Mouse (Mus musculus): ENCODE results near the gene Prr36. TPM values are rescaled to one million over a fixed set of nuclear protein-coding genes. Genes with fewer than 3 reads are reported as not detected.

The Prr36 gene
- 10 to 100 TPM in 1 of 2 experiments, 1 to 10 TPM in 1; 9.6 to 10.6 TPM for total RNA-seq (2021)
- long read RNA-seq, experiment 1, partial matches to known transcripts = 2 of 2 reads
- long read RNA-seq, experiment 1, other reads (novel, unspliced or antisense) = 0 of 2 reads
- long read RNA-seq, experiment 2, partial matches to known transcripts = 2 of 4 reads
- long read RNA-seq, experiment 2, other reads (novel, unspliced or antisense) = 2 of 4 reads

DNA sequence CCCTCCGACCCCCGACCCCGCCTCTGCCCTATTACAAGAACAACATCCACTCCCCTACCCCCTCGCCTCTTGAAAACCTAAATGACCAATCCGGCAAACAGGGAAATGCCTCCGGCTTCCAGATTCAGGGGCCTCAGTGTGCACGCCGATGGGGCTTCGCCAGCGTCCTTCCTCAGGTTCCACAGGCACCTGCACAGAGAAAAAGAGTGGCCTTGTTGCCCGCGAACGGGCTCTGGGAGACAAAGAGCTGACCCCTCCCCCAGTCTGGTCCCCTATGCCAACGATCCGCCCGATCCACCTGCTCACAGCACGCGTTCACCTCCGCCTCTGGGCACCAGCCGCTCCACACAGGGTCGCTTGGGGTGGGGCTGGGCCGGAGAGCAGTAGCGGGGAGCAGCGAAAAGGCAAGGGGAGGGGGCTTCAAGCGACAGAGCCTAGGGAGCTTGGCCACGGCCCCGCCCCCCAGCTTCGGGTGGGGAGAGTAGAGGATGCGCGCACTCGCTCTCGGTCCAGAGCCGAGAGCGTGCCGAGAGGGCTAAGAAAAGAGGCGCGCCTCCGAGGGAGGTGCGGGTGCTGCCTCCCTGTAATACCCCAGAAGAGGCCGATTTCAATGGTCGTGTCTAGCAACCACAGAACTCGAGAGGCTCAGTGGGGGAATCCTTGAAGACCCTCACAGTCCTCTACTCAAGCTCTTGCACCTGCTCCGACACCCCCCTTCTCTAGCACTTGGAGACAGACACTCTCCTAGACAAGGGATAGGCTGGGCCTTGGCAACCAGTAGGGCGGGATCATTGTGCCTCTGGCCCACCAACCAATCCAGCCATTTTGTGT lies at the start of gene Prr36:
Gene Prr36, minus strand, starts transcription at position 669 of the 831 bp plus-strand sequence.
- DNase-seq (ENCODE audit: low spot score in 2 of 2) = no peak

DNA sequence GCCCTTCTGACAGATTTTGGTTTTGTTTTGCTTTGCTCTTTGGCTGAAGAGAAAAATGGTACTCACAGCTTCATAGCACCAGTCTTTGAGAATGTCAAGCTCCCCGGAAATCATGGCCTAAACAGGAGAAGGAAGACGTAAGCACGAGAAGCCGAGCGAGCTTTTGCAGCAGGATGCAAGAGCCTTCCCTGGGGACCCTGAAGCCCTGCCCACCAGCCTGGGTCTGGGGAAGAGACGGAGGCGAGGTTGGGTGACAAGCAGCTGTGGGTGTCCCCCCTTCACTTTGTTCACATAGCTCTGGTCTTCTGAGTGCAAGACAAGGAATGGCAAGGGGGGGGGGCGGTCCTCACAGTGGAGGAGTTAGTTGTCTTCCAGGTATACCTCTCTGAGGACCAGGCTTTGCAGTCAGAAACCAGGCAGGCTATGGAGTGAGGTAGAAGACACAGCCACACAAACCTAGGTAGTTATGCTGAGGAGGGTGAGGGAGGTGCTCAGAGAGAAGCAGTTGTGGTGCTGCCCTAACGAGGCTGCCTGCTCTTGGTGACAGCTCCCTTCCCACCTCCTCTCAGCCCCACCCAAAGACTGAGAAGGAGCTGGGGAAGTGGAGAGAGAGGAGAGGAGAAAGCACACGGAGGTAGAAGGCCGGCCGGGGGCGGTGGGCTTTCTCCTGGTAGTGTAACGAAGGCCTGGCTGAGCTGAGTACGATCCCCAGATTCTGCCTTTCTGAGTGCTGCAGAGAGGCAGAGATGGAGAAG lies 48.1 kb upstream of the Prr36 start:
- no peak for DNase-seq (ENCODE audit: low spot score in 2 of 2)

GRCm38 (mm10) chr8:4263105-4263791 lies 46.0 kb upstream of the Prr36 start:
- no peak for DNase-seq (ENCODE audit: low spot score in 2 of 2)

DNA sequence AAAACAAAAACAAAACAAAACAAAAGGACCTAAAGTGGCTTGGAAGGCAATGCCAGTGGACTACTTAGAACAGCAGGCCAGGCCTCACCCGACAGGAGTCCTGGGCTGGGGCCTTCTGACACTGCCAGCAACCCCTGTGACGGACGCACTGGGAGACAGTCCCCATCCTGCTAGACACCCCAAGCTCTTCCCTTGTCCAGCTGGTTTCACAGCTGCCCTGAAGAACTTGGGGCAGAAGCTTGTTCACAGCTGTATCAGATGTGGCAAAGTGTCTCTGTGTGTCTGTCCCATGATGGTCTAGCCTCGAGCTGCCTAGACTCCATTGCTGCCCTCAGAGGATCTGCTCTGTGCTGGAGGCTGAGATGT lies 42.5 kb upstream of the Prr36 start:
- DNase-seq (ENCODE audit: low spot score in 2 of 2) = no peak

DNA sequence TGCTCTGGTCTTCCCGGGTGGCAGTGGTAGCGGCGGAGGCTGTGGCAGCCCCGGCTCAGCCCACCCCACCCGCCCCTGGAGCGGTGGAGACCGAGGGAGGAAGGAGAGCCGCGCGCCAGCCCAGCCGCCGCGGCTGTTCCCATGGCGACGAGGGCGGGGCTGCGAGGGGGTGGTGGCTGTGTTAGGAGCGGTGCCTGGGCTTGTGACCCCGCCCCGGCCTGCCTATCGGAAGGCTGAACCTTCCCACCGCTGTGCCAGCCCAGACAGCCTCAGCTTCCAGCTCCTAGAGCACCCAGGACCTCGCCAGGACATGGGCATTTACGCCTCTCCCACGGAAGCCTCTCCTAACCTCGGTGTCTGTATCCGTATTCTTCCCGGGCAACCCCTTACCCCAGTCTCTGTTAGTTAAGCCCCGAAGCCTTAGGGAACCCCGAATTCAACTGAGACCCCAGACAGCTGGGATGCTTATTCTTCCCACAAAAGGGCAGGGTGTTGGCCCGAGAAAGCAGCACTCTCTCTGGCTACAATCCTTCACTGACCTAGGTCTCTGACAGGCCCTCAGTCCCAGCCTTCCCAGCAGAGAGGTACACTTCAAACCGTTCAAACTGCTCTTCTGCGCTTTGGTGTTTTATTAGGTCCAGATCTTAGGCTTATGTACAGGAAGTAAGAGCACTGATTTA lies 42.0 kb upstream of the Prr36 start, which contains the start of gene Ctxn1:
Gene Ctxn1, minus strand, starts transcription at position 150 of the 680 bp plus-strand sequence.
- peak; percentile 87 to 94 for DNase-seq (ENCODE audit: low spot score in 2 of 2)

DNA sequence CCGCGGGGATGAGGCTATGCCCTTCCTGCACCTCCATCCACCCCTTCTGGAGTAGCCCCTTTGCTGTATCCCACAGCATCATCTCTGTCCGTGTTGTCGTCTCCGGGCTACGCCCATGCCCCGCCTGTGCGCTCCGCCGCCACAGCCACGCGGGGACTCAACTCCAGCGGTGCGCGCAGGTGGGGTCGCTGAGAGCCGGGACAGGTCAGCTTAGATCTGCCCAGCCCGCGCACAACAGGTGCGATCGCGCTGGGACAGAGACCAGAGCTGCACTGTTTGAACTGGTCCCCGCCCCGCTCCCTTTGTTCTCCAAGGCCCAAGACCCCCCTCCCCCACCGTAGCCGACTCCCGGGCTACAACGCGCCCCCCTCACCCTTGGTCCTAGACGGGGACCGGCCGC lies 41.4 kb upstream of the Prr36 start:
- peak in 1 of 2 experiments; percentile 19 for DNase-seq (ENCODE audit: low spot score in 2 of 2)

DNA sequence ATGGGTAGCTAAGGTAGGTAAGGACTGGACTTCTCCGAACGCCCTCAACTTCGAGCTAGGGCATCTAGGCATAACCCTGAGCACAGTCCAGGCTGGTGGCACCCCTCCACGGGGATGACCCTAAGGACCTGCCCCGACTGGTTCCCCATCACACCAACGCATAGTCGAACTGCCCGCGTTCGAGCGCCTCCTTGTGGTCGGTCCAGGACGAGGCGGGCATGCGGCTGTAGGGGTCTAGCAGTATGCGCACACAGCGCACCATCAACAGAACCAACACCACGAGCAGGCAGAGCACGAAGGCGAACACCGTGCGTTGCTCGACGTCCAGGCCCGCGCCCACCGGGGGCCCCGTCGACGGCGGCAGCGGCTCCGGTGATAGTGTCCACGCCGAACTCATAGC lies 41.0 kb upstream of the Prr36 start:
- DNase-seq (ENCODE audit: low spot score in 2 of 2) = peak; percentile 53 to 72

GRCm38 (mm10) chr8:4257350-4257749 lies 40.1 kb upstream of the Prr36 start:
- no peak for DNase-seq (ENCODE audit: low spot score in 2 of 2)

- no peak for DNase-seq (ENCODE audit: low spot score in 2 of 2)
These were observed 39.7 kb upstream of the Prr36 start for GRCm38 (mm10) chr8:4256911-4257310.

GRCm38 (mm10) chr8:4255471-4255870 lies 38.2 kb upstream of the Prr36 start:
- DNase-seq (ENCODE audit: low spot score in 2 of 2) = peak in 1 of 2 experiments; percentile 2

DNA sequence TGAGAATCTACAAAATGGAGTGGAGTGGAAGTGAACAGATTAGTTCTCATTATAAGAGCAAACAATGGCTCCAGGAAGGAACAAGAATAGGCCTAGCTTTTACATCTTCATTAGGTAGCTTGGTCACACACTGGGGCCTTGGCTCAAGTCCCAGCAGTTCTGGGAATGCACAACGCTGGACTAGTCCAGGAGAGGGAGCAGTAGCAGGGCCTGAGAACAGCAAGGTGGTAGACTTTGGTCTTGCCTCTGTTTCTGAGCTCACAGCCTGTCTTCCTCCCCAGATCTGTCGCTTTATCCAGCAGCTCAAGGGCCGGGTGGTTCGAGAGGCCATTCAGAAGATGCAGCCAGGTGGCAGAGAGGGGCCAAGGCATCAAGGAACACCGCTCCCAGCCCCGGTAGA lies 36.7 kb upstream of the Prr36 start:
- DNase-seq (ENCODE audit: low spot score in 2 of 2) = no peak

- peak; percentile 90 to 92 for DNase-seq (ENCODE audit: low spot score in 2 of 2)
These were observed 35.9 kb upstream of the Prr36 start, which contains the start of gene Snapc2 for GRCm38 (mm10) chr8:4252934-4253841. TSS of gene Snapc2 (plus strand) at chr8:4253080.

DNA sequence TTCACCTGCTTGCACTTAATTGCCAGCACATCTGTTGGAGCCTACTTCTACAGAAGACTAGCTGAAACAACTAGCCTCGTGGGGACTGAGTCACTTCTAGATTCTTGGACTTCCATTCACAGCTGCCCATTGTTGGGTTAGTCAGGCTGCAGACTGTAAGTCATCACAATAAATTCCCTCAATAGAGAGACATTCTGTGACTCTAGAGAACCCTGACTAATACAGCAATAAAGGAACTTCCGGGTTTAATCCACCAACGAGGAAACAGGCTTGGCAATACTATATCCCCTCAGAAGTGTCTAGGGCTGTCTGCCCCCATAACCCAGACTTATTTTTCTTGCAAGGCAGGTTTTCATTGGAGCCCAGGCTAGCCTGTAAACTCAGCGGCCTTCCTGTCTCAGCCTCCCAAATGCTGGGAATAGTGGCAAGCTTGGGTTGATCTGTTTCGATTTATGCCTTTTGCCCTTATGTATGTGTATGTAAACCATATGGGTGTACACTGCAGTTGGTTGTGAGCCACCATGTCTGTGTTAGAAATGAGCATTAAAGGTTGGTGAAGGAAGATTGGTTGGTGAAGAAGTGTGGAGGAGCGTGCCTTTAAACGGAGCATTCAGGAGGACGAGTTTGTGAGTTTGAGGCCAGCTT lies 35.0 kb upstream of the Prr36 start:
- no peak for DNase-seq (ENCODE audit: low spot score in 2 of 2)

DNA sequence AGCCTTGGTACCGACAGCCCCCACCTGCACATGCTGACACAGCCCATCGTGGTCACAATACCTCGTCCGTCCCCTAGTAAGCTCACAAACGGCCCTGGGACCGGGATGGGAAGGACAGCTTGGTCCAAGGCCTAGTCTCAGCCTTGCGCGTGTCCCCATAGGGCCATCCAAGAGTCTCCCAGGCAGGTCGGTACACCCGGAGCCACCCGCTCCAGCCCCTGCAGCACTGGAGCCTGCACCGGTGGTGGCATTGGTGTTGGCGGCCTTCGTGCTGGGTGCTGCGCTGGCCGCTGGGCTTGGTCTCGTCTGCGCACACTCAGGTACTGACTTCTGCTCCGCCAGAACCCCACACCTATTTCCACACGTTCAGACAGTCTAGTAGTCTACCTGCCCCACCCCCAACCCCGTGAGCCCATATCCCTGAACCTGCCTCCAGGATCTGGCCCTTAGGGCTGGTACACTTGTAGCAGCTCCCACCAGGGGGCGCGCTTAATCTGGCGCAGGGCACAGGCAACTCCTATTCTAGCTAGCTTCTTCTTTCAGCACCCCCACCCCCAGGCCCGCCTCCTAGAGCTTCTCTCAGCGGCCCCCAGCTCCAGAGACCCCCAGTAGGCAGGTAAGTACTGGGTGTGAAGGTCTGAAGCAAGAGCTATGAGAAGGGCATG lies 33.2 kb upstream of the Prr36 start:
- DNase-seq (ENCODE audit: low spot score in 2 of 2) = peak; percentile 70 to 76

- peak in 1 of 2 experiments; percentile 45 for DNase-seq (ENCODE audit: low spot score in 2 of 2)
These were observed 32.0 kb upstream of the Prr36 start for GRCm38 (mm10) chr8:4249213-4249612.

GRCm38 (mm10) chr8:4247951-4248540 lies 30.8 kb upstream of the Prr36 start, which contains the start of gene Tgfbr3l:
TSS of gene Tgfbr3l (plus strand) at chr8:4248214.
- DNase-seq (ENCODE audit: low spot score in 2 of 2) = no peak

DNA sequence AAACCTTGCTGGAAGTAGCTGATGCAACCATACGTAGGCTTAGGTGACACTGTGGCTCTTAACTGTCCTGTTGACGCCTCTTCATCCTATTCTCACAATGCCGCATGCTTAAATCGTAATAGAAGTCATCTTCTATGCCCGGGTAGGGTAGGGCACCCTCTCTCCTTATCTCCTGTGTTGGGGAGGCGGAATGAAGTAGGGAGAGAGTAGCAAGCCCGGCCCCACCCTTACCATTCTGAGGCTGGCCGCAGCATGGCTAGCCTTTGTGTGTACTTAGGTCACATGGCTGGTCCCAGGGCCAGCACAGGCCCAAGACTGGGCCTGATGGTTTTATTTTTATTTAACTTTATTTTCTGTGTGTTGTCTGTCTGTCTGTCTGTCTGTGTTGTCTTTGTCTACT lies 30.0 kb upstream of the Prr36 start:
- no peak for DNase-seq (ENCODE audit: low spot score in 2 of 2)

- no peak for DNase-seq (ENCODE audit: low spot score in 2 of 2)
These were observed 28.5 kb upstream of the Prr36 start for GRCm38 (mm10) chr8:4245737-4246136.
